Mouse (Mus musculus): ENCODE data around the gene Tmem63a. TPM values are rescaled to one million over a fixed set of nuclear protein-coding genes. Genes with fewer than 3 reads are reported as not detected.
A peak's percentile ranks its signal among the peaks of the same experiment; 100 is the strongest.

Tmem63a gene
- polyA plus RNA-seq, 1 experiment, result 42.5 TPM

DNA sequence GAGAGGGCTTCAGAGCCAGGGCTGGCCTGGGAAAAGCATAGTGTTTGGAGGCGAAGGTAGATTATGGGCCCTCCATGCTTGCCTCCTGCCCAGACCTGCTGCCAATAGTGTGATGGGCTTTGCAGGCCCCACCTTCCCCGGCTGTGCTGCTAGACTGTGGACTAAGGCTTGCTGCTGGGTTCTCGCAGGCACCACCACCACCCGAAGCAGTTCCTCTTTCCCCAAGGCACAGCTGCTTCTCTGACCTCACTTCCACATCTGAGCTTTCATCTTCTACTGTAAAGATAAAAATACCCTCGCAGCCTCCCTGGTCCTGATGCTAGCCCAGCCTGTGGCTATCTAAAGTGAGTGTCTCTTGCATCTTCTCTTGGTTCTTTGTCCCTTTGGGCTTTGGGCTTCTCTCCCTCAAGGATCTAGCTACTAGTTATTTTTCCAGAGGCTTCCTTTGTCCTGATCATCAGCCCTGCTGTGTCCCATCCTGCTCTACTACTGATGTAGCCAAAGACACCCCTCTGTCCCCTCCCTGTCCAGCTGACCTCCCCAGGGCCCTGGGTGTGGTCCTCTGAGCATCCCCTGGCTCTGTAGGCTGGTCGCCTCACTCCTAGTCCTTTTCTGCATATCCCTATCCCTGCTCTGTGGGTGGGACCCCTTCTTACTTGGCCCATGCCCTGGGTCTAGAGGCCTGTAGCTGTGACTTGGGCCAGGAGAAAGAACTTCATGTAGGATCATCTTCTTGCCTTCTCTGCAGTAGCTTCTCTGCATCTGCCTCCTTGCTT, 19.7 kb upstream of the Tmem63a start:
- 14% methylated on average over 6 of the region's 6 CpGs for WGBS
- peak overlapping the region; percentile 91 for H3K27ac ChIP-seq (ENCODE audit: insufficient read depth, low read length)
- no peaks in the 10 kb centered on the region for H3K27me3 ChIP-seq (ENCODE audit: control insufficient read depth, insufficient read depth, low read length)
- no peak overlapping the region; the same call in 1 of the 2 replicates for H3K4me3 ChIP-seq (ENCODE audit: extremely low read depth, insufficient read depth, insufficient read length)
- TF ChIP-seq CTCF (IDR thresholded peaks at IDR 0.05; ENCODE audit: extremely low read depth, insufficient read depth, insufficient read length, insufficient replicate concordance) (no peak), POLR2A (IDR thresholded peaks at IDR 0.05; ENCODE audit: low read depth, low read length) (peak; percentile 19; the same call in 1 of the 2 replicates)
- no peaks in the 10 kb centered on the region for H3K36me3 ChIP-seq (ENCODE audit: control insufficient read depth, insufficient read depth, low read length)
- H3K4me1 ChIP-seq (ENCODE audit: control insufficient read depth, insufficient read depth, insufficient read length), result peaks cover 25% of the 10 kb centered on the region; the same call in 1 of the 2 replicates
- peak; percentile 65 to 76 for DNase-seq (ENCODE audit: low read depth in 1 of 2, low spot score in 2 of 2)

DNA sequence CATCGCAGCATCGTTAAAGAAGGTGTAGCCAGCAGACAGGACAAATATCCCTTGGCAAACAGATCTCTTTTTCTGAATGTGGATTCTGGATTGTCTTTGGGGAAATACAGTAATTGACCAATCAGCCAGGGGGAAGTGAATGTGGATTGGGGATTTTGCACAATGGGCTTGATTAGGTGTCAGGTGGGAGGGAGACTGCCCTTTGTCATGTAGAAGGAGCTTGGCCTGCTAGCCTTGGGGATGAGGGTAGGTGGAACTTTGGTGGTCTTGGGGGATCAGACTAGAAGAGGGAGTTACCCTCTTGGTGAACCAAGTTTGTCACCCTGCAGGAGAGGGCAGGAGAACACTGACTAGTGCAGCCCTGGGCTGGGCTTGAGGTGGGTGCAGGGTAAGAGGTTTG, 17.4 kb upstream of the Tmem63a start:
- TF ChIP-seq POLR2A (IDR thresholded peaks at IDR 0.05; ENCODE audit: low read depth, low read length) (no peak), CTCF (IDR thresholded peaks at IDR 0.05; ENCODE audit: extremely low read depth, insufficient read depth, insufficient read length, insufficient replicate concordance) (no peak)
- WGBS, result 97% methylated on average over 2 of the region's 2 CpGs
- no peak overlapping the region for H3K4me3 ChIP-seq (ENCODE audit: extremely low read depth, insufficient read depth, insufficient read length)

DNA sequence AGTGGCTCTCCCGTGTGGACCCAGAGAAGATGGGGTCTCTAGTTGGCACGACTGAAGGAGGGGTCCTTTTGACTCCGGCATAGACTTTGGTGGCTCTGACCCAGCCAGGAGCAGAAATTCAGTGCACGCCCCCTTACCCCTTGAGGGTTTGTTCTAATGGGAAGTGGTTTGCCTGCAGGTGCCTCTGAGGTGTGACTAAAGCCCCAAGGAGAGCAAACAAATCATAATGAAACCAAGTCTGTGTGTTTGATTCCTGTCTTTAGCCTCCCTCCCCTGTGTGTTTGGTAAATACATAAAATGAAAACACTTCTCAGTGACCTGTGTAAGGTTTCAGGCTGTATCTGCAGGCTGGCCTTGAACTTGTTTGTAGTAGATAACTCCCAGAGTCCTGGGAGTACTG, 15.9 kb upstream of the Tmem63a start:
- H3K27ac ChIP-seq (ENCODE audit: insufficient read depth, low read length), result peak overlapping the region; percentile 28; the same call in 1 of the 2 replicates
- no peaks in the 10 kb centered on the region for H3K36me3 ChIP-seq (ENCODE audit: control insufficient read depth, insufficient read depth, low read length)
- TF ChIP-seq CTCF (IDR thresholded peaks at IDR 0.05; ENCODE audit: extremely low read depth, insufficient read depth, insufficient read length, insufficient replicate concordance), result no peak
- TF ChIP-seq POLR2A (IDR thresholded peaks at IDR 0.05; ENCODE audit: low read depth, low read length), result no peak
- no peak overlapping the region for H3K4me3 ChIP-seq (ENCODE audit: extremely low read depth, insufficient read depth, insufficient read length)
- H3K4me1 ChIP-seq (ENCODE audit: control insufficient read depth, insufficient read depth, insufficient read length), result peaks cover 27% of the 10 kb centered on the region; the same call in 1 of the 2 replicates
- no peaks in the 10 kb centered on the region for H3K27me3 ChIP-seq (ENCODE audit: control insufficient read depth, insufficient read depth, low read length)
- 24% methylated on average over 4 of the region's 4 CpGs for WGBS
- DNase-seq (ENCODE audit: low read depth in 1 of 2, low spot score in 2 of 2), result peak in 1 of 2 experiments; percentile 32

More for the DNA sequence above, 17.4 kb upstream of the Tmem63a start:
- H3K27ac ChIP-seq (ENCODE audit: insufficient read depth, low read length), result no peak overlapping the region
- H3K27me3 ChIP-seq (ENCODE audit: control insufficient read depth, insufficient read depth, low read length), result no peaks in the 10 kb centered on the region
- no peak for DNase-seq (ENCODE audit: low read depth in 1 of 2, low spot score in 2 of 2)
- H3K4me1 ChIP-seq (ENCODE audit: control insufficient read depth, insufficient read depth, insufficient read length), result peaks cover 27% of the 10 kb centered on the region; the same call in 1 of the 2 replicates
- no peaks in the 10 kb centered on the region for H3K36me3 ChIP-seq (ENCODE audit: control insufficient read depth, insufficient read depth, low read length)

DNA sequence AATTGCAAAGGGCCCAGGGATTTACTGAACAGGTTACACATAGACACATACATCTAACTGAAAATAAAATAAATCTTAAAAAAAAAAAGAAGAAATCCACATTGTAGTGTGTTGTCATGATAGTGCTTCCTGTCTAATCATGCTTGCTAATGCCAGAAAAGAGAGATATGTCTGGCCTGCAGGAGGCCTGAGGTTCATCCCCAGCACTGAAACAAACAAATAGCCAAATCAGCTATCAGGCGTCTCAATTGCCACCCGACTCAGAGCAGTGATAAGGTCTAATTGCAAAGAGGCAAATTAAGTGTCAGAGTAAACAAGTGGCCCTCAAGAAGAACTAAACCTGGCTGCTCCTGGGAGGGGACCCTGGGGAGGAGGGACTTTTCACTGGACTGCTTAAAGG, 12.5 kb upstream of the Tmem63a start:
- H3K4me3 ChIP-seq (ENCODE audit: extremely low read depth, insufficient read depth, insufficient read length), result no peak overlapping the region
- no peaks in the 10 kb centered on the region for H3K27me3 ChIP-seq (ENCODE audit: control insufficient read depth, insufficient read depth, low read length)
- DNase-seq (ENCODE audit: low read depth in 1 of 2, low spot score in 2 of 2), result no peak
- H3K36me3 ChIP-seq (ENCODE audit: control insufficient read depth, insufficient read depth, low read length), result no peaks in the 10 kb centered on the region
- no peak overlapping the region for H3K27ac ChIP-seq (ENCODE audit: insufficient read depth, low read length)
- peaks cover 16% of the 10 kb centered on the region; the same call in 1 of the 2 replicates for H3K4me1 ChIP-seq (ENCODE audit: control insufficient read depth, insufficient read depth, insufficient read length)
- TF ChIP-seq CTCF (IDR thresholded peaks at IDR 0.05; ENCODE audit: extremely low read depth, insufficient read depth, insufficient read length, insufficient replicate concordance), result no peak
- no peak for TF ChIP-seq POLR2A (IDR thresholded peaks at IDR 0.05; ENCODE audit: low read depth, low read length)
- 75% methylated on average over 2 of the region's 2 CpGs for WGBS

DNA sequence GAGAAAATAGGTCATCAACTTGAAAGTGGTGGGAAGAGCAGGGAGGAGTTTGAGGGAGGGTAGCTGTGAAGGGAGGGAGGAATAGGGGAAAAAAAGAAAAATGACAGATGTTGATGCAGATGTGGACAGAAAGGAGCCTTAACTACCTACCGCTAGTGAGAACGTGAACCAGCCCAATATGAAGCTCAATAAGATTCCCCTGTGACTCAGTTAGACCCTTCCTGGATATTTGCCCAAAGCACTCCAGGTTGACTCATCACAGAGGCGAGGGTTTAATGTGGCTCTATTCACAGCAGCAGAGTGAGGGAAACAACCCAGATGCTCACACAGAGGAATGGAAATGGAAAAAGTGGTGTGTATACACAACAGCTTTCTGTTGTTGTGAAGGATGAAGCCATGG, 11.0 kb upstream of the Tmem63a start:
- 87% methylated on average over 3 of the region's 3 CpGs for WGBS
- no peaks in the 10 kb centered on the region for H3K36me3 ChIP-seq (ENCODE audit: control insufficient read depth, insufficient read depth, low read length)
- no peak for DNase-seq (ENCODE audit: low read depth in 1 of 2, low spot score in 2 of 2)
- H3K4me3 ChIP-seq (ENCODE audit: extremely low read depth, insufficient read depth, insufficient read length), result no peak overlapping the region
- TF ChIP-seq CTCF (IDR thresholded peaks at IDR 0.05; ENCODE audit: extremely low read depth, insufficient read depth, insufficient read length, insufficient replicate concordance), result no peak
- TF ChIP-seq POLR2A (IDR thresholded peaks at IDR 0.05; ENCODE audit: low read depth, low read length), result no peak
- H3K27me3 ChIP-seq (ENCODE audit: control insufficient read depth, insufficient read depth, low read length), result no peaks in the 10 kb centered on the region
- peaks cover 10% of the 10 kb centered on the region; the same call in 1 of the 2 replicates for H3K4me1 ChIP-seq (ENCODE audit: control insufficient read depth, insufficient read depth, insufficient read length)
- no peak overlapping the region for H3K27ac ChIP-seq (ENCODE audit: insufficient read depth, low read length)

DNA sequence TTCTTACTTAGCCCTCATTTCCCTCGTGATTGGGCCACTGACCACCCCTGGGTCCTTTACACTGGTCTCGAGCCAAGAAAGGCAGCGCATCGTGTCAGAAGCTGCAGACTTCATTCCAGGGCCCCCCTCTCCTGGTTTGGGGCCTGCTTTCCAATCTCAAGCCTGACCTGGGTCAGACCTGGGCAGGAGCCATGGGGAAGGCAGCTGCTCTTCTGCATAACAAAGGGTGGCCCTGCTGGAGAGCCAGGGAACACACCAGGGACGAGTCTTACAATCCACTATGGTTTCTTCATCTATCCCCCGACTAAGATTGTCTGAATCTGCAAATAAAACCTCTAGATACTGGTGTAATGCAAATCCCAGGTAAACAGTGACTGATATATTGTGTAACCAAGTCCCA, 8.5 kb upstream of the Tmem63a start:
- H3K27me3 ChIP-seq (ENCODE audit: control insufficient read depth, insufficient read depth, low read length), result no peaks in the 10 kb centered on the region
- H3K36me3 ChIP-seq (ENCODE audit: control insufficient read depth, insufficient read depth, low read length), result no peaks in the 10 kb centered on the region
- 79% methylated on average over 6 of the region's 6 CpGs for WGBS
- H3K4me1 ChIP-seq (ENCODE audit: control insufficient read depth, insufficient read depth, insufficient read length), result peaks cover 2% of the 10 kb centered on the region; the same call in 1 of the 2 replicates
- no peak for DNase-seq (ENCODE audit: low read depth in 1 of 2, low spot score in 2 of 2)
- no peak overlapping the region for H3K27ac ChIP-seq (ENCODE audit: insufficient read depth, low read length)
- no peak for TF ChIP-seq POLR2A (IDR thresholded peaks at IDR 0.05; ENCODE audit: low read depth, low read length)
- no peak for TF ChIP-seq CTCF (IDR thresholded peaks at IDR 0.05; ENCODE audit: extremely low read depth, insufficient read depth, insufficient read length, insufficient replicate concordance)
- H3K4me3 ChIP-seq (ENCODE audit: extremely low read depth, insufficient read depth, insufficient read length), result no peak overlapping the region
